Mouse (Mus musculus) left cerebral cortex, adult 9 months (tissue): ENCODE results near the gene Olfr774.
"Not testable (repeated sequence)": the region's sequence is repeated elsewhere in the genome, so short reads cannot be mapped to it uniquely, and the experiment has no call there.

Experiments
- DNase-seq, 2 experiments: peaks; one replicate each; pipeline ENCODE4 v3.0.0; 2022; ENCODE audit warnings: low spot score in 2 of 2

Gene Olfr774

GRCm38 (mm10) chr10:129235904-129236303, at the start of gene Olfr774:
Gene Olfr774 (plus strand): TSS chr10:129236204.
- DNase-seq, result no peak

GRCm38 (mm10) chr10:129187319-129187718, 48.7 kb upstream of the Olfr774 start, which contains the start of gene Olfr773:
Gene Olfr773 (minus strand): TSS chr10:129187419.
- not testable (repeated sequence) for DNase-seq

- DNase-seq, result peak in 1 of 2 experiments; percentile 7
Measured at GRCm38 (mm10) chr10:129230737-129231136, 5.3 kb upstream of the Olfr774 start.

GRCm38 (mm10) chr10:129248112-129248511, 12.1 kb downstream of the Olfr774 start, which contains the start of gene Olfr775:
Gene Olfr775 (plus strand): TSS chr10:129248412.
- DNase-seq, result no peak

GRCm38 (mm10) chr10:129258827-129259226, 22.8 kb downstream of the Olfr774 start, which contains the start of gene Olfr776:
Gene Olfr776 (plus strand): TSS chr10:129259127.
- no peak for DNase-seq

- no peak for DNase-seq
Measured at GRCm38 (mm10) chr10:129271081-129271535, 35.1 kb downstream of the Olfr774 start, which contains the start of gene Olfr777. Gene Olfr777 (minus strand): TSS chr10:129271485.
